Mouse (Mus musculus): ENCODE results near the gene Nutm1.

The Nutm1 gene

DNA sequence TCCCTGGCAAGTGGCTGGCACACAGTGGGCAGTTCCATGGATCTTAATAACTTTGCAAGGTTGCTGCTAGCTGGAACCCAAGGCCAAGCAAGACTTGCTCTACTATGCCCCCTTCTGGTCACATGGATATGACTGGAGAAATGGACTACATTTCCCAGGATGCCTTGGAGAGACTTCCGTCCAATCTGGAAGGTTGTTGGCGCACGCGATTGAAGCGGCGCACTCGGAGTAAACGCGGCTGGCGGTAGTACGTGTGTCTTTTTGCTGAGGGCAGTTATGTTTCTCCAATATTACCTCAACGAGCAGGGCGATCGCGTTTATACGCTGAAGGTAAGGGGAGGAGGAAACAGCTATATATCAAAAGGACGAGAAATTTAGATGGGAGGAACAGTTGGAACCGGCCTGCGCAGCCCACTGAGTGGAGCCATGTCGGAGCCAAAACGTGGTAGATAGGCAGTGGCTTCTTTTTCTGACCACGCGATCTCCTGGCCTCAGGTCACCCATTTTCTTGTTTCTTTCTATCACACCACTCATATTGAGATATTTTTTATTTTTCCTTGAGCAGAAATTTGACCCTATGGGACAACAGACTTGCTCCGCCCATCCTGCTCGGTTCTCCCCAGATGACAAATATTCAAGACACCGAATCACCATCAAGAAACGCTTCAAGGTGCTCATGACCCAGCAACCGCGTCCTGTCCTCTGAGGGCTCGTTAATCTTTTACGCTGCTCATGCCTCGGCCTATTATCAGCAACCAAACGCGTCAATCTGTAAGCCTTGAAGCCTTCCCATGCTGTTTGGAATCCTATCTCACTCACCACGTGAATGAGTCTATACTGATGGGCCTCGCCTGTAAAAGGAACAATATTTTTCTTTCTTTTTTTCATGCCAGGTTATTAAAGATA lies 2.9 kb upstream of the Nutm1 start, which contains the start of gene Nop10:
Gene Nop10 (plus strand): TSS at position 179 of the 906 bp plus-strand sequence.
- peak; percentile 82 for DNase-seq (ENCODE audit: low spot score)

DNA sequence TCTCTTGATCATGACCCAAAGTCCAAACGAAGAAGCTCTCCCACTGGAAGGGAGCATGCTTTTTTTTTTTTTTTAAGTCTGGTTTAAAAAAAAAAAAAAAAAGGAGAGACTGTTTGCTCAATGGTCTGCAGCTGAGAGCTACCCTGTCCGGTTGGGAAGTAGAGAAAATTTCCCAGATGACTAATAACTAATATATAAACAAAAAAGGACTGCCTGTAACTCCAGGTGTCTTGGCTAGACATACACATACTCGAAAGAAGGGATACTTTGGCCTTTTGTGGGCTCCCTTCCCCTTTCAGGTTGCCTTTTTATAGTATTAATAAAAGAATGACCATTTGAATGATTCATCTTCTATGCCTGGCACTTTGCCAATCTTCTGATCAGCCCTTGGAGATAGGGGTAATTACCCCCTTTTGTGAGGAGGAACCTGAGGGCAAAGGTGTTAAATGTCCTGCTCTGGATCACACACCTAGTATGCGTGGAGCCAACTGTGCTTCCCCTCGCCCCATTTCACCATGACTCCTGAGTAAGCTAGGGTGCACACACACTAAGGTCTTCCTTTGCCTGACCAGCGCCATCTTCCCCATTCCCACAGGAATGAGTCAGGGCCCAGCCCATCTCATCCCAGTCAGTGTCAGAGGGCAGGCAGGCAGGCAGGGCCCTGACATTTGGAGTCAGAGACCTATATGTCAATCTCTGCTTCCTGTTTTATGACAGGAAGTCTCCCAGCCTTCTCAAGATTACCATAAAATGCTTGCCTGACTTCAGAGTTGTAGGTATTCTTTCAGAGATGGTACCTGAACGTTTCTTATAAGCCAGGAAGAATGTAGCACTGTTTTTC lies 4.2 kb downstream of the Nutm1 start:
- no peak for DNase-seq (ENCODE audit: low spot score)

DNA sequence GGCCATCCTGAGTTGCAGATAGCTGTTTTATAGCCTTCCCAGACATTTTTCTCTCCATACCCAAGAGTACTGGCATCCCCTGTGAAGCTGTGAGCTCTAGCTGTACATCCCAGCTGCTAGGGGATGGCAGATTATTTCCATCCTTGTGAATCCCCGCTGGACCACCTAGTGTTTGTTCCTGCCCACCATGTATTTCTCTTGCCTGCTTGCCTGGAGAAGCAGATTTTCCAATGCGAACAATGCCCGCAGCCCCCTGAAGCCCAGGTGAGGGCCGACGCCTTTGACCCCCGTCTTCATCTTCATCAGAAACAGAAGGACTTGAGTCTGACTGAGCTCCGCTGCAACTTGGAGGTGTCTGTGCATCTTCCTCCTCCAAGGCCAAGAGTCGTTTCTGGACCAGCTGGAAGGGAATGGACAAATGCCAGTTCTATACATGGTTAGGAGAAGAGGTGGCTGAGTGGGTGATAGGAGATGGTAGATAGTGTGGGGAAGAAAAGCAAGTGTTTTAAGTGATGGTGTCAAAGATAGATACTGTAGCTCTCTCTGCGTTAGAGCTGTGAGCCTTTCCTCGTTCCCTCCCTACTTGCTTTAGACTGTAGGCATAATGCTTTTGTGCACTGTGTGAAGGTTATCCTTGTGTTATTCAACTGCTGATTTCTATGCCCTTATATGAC lies 9.2 kb downstream of the Nutm1 start:
- DNase-seq (ENCODE audit: low spot score), result no peak

DNA sequence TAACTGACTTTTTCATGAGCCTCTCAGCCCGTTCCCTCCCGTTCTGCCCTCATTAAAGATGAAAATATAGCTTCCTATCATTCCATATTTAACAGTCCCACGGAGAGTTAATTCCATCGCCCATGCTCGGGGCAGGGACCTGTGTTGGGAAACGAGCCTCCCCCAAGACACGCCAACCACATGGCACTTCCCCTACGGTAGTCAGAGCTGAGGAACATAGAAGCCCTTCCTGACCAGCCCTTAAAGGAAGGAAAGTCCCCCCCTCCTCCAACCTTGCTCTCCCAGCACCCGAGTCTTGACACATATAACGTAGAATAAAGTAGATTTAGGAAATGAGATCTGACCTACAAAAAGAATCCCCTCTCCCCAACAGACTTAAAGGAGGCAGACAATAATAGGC lies 11.8 kb downstream of the Nutm1 start:
- no peak for DNase-seq (ENCODE audit: low spot score)

DNA sequence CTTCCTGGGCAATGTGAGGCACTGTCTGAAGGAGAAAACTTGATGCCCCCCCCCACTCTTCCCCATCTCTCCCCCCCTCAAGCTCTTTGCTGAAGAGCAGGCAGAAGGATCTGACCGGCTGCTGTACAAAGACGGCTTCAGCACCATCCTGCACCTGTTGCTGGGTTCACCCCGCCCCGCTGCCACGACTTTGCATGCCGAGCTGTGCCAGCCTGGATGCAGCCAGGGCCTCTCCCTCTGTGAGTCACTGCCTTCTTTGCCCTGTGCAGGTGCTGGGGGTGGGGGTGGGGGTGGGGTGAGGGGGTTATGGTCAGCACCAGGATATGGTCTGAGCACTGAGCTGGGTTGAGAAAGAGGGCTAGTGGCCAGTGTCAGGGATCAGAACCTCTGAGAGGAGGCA lies 12.9 kb downstream of the Nutm1 start:
- DNase-seq (ENCODE audit: low spot score), result peak; percentile 34

DNA sequence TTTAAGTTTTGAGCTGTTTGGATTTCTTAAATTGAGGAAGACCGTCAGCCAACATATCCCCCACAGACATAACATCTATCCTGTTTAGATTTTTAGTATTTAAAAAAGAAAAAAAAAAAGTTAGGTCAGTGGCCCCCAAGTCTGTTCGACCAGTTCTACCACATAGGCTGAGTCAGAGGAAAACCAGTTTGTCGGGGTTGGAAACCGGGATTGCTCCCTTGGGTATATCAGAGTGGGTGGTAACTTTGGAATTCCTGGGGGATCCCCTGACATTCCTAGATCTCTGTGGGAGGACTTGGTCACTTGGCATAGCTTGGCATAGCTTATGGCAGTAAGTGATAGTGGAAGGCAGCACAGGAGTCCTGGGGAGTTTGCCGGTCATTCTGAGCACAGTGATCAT lies 13.8 kb downstream of the Nutm1 start:
- peak; percentile 68 for DNase-seq (ENCODE audit: low spot score)

DNA sequence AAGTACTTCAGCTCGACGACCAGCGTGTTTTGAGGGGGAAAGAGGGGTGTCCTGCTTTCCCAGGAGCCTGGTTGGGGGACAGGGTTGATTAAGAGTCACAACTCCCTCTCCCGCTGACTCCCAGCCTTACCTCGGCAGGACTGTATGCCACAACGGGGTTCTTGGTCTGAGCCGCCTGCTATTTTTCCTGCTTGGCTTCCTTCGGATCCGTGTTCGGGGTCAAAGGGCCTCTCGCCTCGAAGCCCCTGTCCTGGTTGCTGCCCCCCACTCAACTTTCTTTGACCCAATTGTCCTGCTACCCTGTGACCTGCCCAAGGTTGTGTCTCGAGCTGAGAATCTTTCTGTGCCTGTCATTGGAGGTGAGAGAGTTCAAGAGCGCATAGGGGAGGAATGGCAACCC lies 17.3 kb downstream of the Nutm1 start:
- no peak for DNase-seq (ENCODE audit: low spot score)

DNA sequence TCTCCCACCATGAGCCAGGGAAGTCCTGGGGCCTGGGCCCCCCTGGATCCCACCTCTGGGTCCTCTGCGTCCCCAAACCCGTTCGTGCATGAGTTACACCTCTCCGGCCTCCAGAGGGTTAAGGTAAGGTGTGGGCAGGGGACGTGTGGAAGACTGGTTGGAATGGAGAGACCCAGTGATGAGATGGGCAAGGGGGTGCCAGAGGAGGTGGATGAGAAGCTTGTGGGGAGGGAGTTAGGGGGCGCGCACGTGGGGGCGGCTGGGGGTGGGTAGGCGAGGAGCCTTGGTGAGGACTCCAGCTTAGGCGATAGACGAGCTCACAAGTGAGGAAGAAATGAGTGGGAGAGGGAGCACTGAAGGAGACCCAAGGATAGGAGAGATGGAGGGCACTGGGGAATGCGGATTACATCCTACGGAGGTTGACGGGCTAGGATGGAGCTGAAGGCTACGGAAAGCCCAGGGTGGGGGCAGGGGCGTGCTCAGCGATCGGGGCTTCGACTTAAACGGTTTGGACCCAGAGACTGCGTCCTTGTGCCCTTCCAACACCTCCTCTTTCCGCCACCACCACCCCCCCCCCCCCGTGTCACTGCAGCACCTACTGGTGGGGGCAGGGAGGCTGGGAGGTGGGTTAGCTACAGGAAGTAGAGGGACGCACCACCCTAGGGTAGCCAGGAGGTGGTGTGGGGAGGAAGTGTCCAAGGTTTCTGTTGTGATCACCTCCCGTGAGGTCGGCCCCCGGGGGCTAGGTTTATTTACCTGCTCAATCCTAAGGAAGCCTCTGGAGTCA lies 19.0 kb downstream of the Nutm1 start:
- DNase-seq (ENCODE audit: low spot score), result no peak

DNA sequence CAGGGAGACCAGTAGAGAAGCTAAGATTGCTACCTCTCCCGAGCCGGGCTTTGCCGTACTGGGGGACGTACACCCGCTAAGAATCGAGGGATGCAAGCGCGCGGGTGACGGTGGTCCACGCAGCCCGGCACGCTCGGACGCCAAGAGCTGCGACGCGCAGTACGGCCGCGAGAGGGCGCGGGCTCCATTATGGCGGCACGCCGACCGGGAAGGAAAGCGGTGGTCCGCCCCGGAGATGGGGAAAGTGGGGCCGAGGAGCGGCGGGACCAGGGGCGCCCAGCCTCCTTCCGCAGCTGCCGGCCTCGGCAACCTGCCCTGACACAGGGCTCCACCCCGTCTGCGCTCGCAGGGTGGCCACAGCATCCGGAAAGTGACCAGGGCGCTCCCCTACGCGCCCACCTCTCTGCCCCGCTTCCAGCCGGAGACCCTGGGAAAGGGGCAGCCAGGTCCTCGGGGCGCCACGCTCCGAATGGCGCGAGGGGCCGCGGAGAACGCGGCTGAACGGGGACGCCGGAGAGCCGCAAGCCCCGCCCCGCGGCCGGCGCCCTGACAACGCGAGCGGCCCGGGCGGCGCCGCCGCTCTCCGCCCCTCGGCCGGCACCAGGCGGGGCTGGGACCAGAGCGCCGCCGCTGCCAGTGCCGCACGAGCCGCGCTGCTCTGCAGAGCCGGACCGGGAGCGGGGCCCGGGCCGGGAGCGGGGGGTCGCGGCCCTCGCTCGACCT lies 19.7 kb downstream of the Nutm1 start, which contains the start of gene Lpcat4:
Gene Lpcat4 (plus strand): TSS at position 257 of the 723 bp plus-strand sequence.
- DNase-seq (ENCODE audit: low spot score), result peak; percentile 89

DNA sequence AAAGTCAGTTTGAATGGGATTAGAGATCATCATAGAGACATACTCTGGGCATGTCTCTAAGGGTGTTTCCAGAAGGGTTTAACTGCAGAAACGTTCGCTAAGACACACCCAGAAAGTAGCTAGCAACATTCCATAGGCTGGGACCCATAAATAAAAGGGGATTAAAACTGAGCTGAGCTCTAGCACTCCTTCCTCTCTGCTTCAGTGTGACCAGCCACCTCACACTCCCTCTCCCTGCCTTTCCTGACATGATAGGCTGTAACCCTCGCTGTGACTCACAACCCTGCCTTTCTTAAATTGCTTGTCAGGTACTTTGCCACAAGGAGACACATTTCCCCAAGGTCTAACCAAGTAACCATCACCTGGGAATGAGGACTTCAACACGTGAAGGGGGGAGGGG lies 21.1 kb downstream of the Nutm1 start:
- no peak for DNase-seq (ENCODE audit: low spot score)

DNA sequence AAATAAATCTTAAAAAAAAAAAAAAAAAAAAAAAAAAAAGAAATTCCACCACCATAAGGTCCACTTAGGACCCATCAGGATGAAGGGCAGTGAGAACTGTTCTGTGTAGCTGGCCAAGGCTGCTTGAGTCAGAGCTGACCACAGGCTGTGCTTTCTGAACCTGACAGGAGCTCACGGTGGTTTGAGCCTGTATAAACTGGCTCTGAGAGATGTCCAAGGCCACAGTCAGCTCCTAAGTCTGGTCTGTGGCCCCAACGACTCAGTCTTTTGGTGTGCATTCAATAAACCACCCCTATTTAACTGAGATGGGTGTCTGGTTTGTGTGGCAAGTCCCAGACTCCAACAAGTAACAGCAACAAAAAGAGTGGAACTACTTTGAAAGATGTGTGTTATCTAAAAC lies 22.5 kb downstream of the Nutm1 start:
- DNase-seq (ENCODE audit: low spot score), result no peak

DNA sequence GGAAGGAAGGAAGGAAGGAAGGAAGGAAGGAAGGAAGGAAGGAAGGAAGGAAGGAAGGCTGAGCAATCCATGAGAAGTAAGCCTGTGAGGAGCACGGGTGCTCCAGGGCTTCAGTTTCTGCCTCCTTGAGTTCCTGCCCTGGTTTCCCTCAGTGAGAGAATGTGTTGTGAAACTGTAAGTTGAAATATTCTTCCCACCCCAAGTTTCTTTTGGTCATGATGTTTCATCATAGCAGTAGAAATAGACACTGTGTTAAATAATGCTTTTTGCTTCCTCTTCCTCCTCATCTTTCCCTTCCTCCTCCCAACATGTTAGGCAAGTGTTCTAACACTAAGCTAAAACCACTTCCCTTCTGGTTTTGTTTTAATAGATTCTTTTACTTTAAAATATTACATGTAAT lies 26.5 kb downstream of the Nutm1 start:
- no peak for DNase-seq (ENCODE audit: low spot score)

DNA sequence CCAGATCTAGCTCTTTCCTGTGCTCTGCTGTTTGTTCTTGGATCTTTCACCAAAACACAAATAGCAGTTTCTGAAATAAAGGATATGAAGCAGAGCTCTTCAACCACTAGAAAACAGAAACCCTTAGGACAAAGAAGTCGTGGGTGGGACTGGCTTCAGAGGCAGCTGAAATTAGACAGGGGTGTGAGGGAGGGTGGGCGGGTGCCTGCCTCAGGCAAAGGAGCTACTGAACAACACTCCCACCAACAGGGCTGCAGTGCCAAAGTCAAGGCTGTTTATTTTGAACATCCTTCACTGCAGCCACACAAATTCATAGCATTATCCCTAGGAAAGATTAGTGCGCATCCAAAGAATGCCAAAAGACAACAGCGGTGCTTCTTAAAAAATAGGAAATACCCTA lies 34.7 kb downstream of the Nutm1 start:
- no peak for DNase-seq (ENCODE audit: low spot score)

DNA sequence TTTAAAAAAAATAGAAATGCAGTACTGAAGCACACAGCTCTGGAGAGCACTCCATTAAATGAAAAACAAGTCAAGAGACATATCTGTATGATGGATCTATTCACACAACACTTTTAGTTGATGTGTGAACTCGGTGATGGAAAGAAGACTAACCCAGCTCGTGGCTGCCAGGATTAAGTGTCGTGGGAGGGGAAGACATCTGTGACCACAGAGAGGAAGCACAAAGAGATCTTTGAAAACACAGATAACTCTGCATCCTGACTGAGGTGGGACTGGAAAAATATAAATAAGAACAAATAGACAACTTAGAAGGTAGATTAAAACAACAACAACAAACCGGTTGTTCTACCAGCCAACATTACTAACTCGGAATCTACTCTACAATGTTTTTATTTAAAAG lies 36.5 kb downstream of the Nutm1 start:
- DNase-seq (ENCODE audit: low spot score), result no peak

DNA sequence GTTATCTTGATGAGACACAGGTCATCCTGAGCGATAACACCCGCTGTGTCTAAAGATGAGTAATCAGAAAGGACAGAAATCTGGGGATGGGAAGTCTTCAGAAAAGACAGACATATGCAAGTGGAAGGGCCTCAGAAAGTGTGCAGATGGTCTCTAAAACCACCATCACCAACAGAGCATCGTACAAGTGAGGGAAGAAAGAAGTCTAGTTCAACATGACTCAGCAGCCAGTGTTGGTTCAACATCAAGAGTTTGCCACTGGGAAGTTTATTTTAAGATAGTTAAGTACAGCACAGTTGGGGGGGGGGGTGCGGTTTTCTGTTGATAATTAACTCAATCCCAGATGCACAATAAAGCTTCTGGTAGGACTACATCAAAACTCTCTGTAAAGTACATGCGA lies 38.2 kb downstream of the Nutm1 start:
- no peak for DNase-seq (ENCODE audit: low spot score)

DNA sequence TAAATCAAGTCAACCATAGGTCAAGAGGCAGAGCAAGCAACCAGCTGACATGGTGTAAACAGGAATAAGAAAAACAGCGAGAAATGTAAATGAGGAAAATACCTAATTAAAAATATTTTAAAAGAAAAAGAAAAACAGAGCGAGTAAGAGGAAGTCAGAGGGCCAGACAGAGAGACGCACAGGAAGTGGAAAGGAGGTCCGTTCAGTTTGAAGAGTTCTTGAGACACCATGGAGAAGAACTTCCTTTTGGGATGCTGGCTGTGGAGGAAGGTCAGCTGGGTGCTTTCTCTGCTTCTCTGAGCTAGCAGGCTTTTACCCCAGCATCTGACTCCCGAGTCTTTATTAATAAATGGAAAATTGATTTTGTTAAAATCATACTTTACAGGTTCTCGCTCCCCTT lies 41.5 kb downstream of the Nutm1 start:
- DNase-seq (ENCODE audit: low spot score), result no peak

DNA sequence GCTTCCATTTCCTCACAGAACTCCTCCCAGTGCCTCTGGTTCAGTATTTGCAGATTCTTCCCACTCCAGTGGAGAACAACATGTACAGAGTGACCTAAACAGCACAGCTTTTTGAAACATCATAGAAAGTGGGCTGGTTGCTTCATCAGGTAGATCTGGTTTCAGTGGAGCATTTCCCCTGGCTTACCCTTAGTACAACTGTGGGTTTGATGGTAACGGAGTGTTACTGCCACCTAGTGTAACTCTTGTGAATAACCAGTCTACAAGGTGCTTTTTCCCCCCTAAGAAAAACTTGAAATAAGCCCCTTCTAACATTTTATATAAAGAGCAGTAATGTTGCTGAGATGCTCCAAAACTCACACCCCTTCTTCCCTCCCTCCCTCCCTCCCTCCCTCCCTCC lies 43.1 kb downstream of the Nutm1 start:
- peak; percentile 11 for DNase-seq (ENCODE audit: low spot score)

DNA sequence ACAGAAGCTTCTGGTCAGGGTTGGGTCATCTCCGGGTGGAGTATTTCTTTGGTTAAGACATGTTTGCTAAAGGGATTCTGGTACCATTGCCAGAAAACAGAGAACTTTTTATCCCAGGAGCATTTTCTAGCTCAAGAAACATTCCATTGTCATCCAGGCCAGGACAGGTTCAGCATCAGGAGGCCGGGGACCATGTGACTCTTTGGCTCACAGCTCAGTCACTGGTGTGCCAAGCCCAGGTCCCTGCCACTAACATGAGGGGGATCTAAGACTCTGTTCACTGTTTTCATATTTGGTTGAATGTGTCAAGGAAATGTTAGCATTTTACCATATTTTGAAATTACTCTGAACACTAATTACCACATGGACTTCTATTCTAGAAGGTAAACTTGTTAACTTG lies 48.4 kb downstream of the Nutm1 start:
- no peak for DNase-seq (ENCODE audit: low spot score)

DNA sequence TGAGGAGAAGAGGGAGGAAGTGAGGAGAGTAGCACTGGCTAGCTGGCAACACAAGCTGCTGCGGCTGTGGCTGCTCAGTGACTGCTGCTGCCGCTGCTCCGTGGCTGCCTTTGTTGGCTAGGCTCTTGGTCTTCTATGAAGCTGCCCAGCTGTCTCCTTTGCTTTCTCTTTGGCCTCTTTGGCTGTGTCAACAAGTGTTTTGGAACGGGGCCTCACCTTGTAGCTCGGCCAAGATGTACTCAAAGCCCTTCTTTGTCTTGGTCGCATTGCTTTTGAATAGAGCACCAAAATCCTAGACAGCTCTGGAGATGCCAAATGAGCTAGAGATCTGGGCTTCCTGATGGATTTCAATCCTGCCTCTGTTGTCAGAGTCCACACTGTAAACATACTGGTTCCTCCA lies 48.9 kb downstream of the Nutm1 start:
- peak; percentile 32 for DNase-seq (ENCODE audit: low spot score)

DNA sequence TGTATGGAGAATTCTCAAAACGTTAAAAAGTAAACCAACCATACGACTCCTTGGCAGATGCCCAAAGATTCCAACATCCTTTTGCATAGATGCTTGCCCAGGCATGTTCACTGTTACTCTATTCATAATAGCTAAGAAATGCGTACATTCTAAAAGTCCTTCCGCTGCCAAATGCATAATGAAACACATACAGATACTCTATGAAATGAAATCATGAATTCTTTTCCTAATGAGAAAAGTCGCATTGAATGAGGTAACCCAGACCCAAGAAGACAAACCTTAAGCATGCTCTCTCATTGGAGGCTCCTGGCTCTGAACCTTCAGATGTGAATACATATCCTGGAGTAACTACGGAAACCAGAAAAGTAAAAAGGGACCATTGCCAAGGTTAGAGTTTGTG lies 56.0 kb downstream of the Nutm1 start:
- peak; percentile 43 for DNase-seq (ENCODE audit: low spot score)

Measured in urinary bladder, postnatal 14 days (tissue).